Mouse (Mus musculus): ENCODE results near the gene Bnip2. TPM values are rescaled to one million over a fixed set of nuclear protein-coding genes. Genes with fewer than 3 reads are reported as not detected.

Bnip2 gene
- total RNA-seq, 2 experiments from 2014 or later = 84.2 to 89.2 TPM

DNA sequence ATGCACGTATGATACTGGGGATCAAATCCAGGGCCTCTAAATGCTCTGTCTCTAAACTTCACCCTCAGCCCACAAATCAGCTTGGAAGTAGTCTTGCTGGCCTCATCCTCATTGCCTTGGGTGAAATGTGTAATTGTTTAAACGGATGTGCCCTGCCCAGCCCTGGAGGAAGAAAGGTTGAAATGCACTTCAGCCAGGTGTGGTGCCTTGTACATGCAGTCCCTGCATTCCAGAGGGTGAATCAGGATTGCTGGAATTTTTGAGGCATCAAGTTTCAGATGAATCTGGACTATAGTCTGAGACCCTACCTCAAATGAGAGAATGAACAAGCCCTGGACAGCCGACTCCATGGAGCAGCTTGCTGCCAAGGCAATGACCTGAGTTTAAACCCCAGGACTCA lies 58.6 kb downstream of the Bnip2 start:
- DNase-seq (ENCODE audit: low spot score) = no peak

DNA sequence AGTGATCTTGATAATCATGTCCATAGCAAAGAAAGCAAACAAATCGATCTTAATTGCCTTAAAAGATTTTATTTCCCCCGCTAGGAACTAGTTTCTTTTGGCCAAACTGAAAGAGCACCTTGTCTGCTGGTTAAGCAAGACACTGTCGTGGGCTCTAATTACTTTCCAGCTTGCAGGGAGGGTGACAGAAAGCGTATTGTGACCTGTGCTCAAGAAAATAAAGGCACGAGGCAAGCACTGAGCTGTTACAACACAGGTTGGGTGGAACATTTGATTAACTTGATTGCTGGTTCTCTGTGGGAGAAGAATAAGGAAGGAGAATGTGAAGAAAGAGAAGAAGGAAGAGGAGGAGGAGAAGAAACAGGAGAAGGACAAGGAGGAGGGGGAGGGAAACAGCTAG lies 59.0 kb downstream of the Bnip2 start:
- DNase-seq (ENCODE audit: low spot score) = no peak

DNA sequence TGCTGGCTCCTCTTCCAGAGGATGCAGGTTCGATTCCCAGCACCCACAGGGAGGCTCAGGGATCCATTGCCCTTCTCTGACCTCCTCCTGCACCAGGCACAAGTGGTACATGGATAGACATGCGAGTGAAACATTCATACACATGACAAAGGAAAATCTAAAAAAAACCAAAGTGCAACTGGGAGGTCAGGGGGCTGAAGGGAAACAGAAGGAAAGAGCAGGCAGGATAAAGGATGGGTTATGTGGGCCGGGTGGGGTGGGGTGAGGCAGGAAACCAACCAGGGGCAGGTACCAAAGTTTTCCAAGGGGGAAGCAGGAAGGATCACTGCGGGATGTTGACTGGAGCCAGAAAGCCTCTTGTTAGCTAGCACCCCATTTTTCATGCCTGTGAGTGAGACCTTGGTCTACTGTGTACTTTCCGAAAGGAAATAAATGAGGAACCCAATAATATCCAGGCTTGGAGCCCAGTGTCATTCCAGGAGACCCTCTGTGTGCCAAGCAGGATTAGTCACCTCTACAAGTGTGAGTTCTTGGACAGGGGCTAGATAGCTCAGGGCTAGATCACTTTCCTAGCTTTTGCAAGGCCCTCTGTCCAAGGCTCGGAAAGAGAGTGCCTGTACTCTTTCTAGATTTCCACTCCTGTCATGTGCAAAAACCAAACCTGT lies 59.6 kb downstream of the Bnip2 start:
- DNase-seq (ENCODE audit: low spot score) = peak; percentile 76

DNA sequence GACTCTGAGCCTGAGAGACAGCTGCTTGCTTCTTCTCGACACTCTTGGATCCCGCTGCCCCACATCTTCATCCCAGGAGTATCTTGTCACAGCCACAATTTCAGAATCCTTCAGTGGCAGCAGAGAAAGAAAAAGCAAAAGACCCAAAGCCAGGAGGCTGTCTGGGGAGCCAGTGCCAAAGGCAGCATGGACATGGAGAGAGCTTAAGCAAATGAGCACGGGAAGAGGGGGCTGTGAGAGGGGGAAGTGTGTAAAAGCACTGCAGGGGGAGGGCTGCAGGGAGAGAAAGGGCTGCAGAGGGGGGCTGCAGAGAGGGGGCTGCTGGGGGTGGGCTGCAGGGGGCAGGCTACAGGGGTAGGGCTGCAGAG lies 60.1 kb downstream of the Bnip2 start:
- DNase-seq (ENCODE audit: low spot score) = no peak

DNA sequence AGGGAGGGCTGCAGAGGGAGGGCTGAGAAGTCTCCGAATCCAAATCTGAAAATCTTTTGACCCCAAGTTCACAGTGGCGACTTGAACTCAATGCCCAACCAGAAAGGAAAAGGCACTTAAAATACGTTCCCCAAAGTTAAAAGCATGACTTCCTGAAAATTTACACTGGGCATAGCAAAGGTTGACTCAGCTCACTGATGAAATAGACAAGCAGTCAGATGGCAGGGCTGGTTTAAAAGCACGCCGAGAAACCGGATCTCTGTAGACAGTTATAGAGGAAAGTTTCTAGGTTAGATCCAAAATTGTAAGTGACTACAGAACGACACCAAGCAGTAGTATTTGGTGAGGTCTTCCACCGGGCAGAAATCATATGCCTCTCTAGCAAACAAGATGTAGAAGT lies 60.6 kb downstream of the Bnip2 start:
- no peak for DNase-seq (ENCODE audit: low spot score)

DNA sequence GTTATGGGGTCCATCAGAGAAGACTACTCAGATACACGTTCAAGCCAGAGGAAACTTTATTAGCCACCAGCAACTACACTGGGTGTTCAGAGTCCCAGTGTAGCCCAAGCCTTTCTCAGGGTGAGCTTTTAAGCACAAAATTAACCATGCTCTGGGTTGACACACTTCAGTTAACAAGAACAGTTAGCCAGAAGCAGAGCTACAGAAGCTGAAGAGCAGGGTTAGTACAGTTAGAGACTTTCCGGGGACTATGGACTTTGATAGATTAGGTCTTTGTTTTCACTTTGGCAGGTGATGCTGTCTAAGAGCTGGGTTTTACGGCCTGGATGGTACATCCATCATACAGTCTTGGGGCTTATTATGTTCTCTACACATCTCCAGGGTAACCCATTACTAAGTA lies 63.5 kb downstream of the Bnip2 start:
- DNase-seq (ENCODE audit: low spot score) = no peak

DNA sequence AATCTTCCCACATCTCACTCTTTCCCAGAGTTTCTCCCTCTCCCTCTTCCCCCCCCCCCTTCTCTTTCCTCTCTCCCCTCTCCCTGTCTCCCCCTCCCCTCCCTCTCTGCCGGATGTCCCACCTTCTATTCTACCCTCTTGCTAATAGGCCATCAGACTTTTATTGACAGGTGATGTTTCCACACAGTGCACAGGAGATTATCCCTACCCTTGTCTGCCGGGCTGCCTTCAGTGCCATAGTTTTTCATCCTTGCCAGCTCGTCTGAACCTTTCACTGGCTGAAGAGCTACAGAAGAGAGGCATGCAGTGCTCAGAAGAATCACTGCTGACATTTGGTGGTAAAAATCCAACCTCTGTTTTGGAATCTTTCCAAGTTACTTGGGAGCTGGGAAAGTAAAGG lies 64.1 kb downstream of the Bnip2 start:
- no peak for DNase-seq (ENCODE audit: low spot score)

Other genes with a start within 250 kb of the Bnip2 start
- gene Foxb1, start 228.5 kb upstream of the Bnip2 start, total RNA-seq (2021) = not detected
- 10 to 100 TPM; 58.5 to 64.6 TPM for gene Gtf2a2, start 23.1 kb downstream of the Bnip2 start, total RNA-seq (2021)
- gene Gcnt3, start 48.6 kb downstream of the Bnip2 start, total RNA-seq (2021) = not detected
- 1 to 10 TPM in 1 of 2 experiments, under 1 TPM in 1; 0.71 to 1.5 TPM for gene Fam81a, start 153.1 kb downstream of the Bnip2 start, total RNA-seq (2021)
- gene Myo1e, start 217.9 kb downstream of the Bnip2 start, total RNA-seq (2021) = 1 to 10 TPM; 6.8 to 8.7 TPM